Mouse (Mus musculus): ENCODE measurements around the gene Nxn.

The Nxn gene

GRCm38 (mm10) chr11:76399587-76400330 lies 819 bp upstream of the Nxn start:
- peak; percentile 63 for DNase-seq

DNA sequence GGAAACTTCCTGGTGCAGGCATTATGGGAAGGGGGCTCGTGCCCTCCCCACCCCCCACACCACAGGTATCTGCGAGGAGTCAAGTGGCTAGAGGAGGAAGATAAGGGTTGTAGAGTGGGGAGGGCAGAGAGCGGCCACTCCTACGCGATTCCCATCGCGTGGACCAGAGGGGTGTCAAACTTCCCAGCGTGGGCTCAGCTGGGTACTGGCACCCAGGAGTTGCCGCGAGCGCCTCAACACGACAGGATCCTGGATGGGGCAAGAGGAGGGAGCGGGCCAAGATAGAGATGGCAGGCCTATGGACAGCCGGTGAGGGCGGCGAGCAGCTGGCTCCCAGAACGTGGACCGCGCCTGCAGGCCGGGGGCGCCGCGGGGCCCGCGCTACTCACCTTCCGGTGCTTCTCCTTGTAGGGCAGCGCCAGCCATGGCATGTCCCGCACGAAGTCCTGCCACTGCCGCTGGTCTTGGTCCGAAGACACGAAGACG lies 585 bp downstream of the Nxn start:
- peak; percentile 59 for DNase-seq

- no peak for DNase-seq
These were observed 1.2 kb downstream of the Nxn start for GRCm38 (mm10) chr11:76397650-76398311.

- no peak for DNase-seq
These were observed 5.9 kb downstream of the Nxn start for GRCm38 (mm10) chr11:76392996-76393395.

DNA sequence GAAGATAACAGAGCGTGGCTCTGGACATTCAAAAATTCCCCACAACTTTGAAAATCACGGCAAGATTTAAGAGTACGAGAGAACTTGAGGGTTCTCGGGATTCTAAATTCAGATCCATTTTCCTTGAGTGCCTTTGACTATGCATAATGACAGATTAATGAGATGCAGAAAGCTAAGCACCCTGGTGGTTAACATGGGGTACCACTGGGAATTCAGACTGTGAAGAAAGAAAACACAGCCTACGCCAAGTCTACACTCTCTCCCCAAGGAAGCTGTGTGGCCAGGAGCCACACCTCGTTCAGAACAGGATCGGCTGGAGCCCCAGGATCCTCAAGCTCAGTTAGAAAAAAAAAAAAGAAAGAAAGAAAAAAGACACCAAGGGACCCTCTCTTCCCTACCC lies 6.4 kb downstream of the Nxn start:
- no peak for DNase-seq

DNA sequence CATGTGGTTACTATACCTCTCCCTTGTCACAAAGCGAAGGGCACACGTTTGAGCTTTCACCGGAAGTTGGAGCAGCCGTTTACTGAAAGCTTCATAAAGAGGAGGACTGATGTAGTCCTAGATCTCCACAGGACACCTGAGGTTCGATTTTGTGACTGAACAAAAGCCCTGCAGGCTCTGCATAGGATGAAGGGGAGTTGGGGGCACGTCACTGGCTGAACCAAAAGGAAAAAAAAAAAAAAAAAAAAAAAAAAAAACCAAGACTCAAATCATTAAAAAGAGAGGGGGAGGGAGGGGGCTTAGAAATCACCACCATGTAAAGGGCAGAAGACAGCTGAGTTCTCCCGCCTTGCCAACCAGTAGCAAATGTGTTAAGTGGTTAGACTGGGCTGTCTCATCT lies 10.2 kb downstream of the Nxn start:
- no peak for DNase-seq

DNA sequence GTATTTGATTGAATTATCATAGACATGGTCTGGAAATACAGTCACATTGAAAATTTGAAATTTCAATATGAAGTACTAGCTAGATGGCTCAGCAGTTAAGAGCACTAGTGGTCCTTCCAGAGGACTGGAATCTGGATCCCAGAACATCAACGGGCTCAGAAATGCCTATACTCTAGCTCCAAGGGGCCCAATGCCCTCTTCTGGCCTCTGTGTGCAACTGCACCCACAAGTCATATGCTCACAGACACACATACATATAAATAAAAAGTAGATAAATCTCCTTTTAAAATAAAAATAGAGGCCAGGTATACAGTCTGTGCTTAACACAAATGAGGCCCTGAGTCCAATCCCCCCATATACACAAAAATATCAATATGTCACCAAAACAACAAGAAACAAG lies 11.8 kb downstream of the Nxn start:
- DNase-seq: no peak

GRCm38 (mm10) chr11:76385746-76386145 lies 13.2 kb downstream of the Nxn start:
- DNase-seq: no peak

GRCm38 (mm10) chr11:76385017-76385416 lies 13.9 kb downstream of the Nxn start:
- DNase-seq: no peak

DNA sequence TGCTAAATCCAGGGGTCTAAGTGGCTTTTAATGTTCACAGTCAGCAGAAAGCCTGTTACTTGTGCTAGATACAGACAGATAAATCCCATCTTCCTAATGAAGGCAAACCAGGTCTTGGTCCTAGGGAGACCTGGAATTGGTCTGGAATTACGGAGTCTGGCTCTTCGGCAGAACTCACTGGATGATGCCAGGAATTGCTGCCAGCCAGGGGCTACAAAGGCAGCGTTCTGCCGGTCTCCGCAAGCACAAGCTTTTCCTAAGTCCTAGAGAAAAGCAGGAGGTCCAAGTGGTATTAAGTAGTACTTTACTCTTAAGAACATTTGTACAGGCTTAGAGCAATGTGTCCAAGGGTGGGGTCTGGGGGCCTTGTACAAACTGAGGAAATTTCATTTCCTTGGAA lies 14.6 kb downstream of the Nxn start:
- no peak for DNase-seq

GRCm38 (mm10) chr11:76382711-76383324 lies 16.1 kb downstream of the Nxn start:
- no peak for DNase-seq

DNA sequence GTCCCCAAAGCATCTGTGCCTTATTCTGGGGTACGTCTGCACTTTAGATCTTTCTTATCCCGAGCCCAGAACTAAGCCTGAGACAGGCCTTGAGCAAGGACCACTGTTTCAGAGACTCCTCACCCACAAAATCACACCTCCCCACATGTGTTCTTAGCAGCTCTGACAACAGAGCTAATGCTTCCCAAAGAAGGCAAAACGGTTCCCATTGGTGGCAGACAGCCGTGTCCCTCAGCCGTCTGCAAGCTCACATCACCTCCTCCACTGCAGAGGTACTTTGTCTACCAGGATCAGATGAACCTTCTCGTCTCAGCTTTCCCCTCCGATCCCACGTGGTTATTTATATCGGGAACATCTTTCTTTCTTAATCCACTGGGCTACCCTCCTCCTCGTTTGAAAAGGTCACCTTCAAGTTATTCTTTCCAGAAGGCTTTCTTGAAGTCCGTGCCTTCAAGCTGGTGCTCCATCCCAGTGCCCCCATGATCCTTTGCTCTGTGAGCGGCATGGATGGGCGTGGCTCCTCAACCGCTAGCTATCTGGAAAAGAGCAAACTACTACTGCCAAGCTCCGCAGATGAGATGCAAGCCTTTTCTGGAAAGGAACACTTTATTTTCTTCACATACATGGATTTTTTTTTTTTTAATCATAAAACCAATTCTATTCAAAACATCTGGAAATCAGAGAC lies 17.6 kb downstream of the Nxn start:
- no peak for DNase-seq

GRCm38 (mm10) chr11:76379921-76380544 lies 18.9 kb downstream of the Nxn start:
- DNase-seq: no peak

DNA sequence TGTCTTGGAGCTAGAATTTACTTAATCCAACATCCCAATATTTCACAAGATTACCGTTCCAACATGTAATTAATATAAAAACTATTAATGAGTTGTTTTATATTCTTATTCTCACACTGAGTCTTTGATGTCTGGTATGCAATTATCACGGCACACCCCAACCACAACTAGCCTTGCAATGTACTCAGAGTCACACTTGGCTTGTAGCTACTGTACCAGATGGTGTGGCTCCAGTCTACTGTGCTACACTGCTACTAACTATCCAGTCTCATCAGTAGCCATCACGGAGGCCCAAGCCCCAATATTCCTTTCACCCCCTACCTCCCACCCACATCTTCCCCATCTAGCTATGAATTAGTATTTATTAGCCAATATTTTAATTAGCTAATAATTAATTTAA lies 22.5 kb downstream of the Nxn start:
- no peak for DNase-seq

DNA sequence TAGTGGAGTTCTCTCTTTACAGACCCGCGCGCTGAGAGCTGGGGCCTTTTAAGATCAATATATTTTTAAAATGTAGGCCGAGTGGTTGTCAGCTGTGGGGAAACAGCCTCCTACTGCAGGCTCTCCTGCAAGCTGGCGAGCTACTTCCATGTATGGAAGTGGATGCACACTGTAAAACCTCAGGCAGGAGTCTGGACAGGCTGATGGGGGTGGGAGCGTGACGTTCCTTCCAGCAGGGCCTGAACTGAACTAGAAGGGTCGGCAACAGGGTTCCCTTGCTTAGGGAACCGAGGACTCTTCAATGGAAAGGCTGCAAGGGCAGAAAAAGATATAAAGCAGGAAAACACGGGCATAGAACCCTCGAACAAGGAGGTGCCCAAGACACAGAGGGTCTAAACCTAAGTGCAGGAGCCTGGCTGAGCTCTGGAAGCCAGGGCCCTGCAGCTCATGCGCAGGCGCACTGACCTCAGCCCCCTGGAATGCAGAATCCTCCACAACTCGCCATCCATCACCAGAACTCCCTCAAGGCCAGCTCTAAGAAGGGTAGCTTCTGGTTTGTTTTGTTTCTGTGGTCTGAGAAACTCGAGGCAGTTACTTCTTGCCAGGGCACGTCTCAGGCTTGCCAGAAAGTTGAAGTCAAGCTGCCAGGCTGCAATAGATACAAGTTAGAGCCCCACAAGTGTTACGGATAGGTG lies 24.3 kb downstream of the Nxn start:
- no peak for DNase-seq

- peak; percentile 46 for DNase-seq
These were observed 26.4 kb downstream of the Nxn start for GRCm38 (mm10) chr11:76372534-76372933.

- no peak for DNase-seq
These were observed 26.8 kb downstream of the Nxn start for GRCm38 (mm10) chr11:76372120-76372519.

- DNase-seq: no peak
These were observed 28.4 kb downstream of the Nxn start for GRCm38 (mm10) chr11:76370491-76370890.

GRCm38 (mm10) chr11:76366720-76367119 lies 32.2 kb downstream of the Nxn start:
- no peak for DNase-seq

DNA sequence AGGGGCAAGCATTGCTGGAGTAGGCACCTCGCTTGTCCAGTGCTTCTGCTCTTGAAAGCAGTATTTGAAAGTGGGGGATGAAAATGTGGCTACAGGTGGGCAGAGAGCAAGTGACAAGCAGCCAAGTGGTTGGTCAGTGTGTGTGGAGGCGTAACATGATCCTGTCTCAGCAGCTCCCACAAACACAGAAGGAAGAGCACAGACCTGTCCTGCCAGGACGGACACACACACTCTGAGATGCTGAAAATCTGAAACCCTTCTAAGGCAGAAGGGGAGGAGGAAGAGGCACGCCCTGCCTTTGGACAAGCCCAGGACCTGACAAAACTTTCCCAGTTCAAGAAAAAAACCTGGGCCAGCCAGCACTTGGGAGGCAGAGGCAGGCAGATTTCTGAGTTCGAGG lies 34.9 kb downstream of the Nxn start:
- no peak for DNase-seq

GRCm38 (mm10) chr11:76363636-76364035 lies 35.3 kb downstream of the Nxn start:
- no peak for DNase-seq

DNA sequence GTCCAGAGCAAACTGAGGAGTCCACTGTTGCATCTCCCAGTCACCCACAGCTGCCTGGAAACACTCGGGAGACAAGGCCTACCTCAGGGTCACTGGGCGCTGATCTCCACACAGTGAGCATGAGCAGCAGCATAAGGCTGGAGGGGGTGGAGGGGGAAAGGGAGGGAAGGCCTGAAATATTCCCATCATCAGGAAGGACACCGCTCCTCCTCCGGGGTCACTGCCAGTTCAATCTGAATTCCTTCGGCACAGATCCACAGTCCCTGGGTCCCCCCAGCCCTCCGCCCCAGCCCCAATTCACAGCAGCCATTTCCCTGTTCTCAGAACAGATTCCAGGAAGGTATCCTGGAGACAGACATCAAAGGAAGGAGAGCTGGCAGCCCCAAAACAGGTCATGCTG lies 35.8 kb downstream of the Nxn start:
- no peak for DNase-seq

All from cerebellum, adult 8-10 months (tissue).